Mouse (Mus musculus) urinary bladder, postnatal 10 days (tissue): ENCODE measurements around the gene Zfp771.

Experiments
- DNase-seq: peaks from one replicate; pipeline ENCODE4 v3.0.0; 2022; ENCODE audit warnings: low spot score

The Zfp771 gene

GRCm38 (mm10) chr7:127243870-127244657, at the start of gene Zfp771:
Gene Zfp771 (plus strand): TSS chr7:127244274.
- DNase-seq = peak; percentile 76

DNA sequence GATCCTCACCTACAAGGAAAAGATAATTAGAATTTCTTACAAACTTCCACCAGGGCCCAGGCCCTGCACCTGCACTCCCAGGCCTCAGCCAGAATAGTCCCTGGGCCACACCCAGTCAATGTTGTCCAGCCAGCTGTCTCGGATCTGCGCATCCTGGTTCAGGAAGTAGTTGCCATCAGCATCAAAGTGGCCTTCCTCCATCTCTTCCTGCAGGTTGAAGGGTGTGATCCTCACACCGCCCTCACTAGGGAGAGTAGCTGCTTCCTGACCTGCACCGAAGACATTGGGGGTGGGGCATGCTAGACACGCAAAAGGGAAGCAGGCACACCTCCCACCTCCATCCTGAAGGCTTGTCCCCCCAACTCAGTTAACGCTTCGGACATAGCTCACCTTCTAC, 49.4 kb upstream of the Zfp771 start:
- no peak for DNase-seq

DNA sequence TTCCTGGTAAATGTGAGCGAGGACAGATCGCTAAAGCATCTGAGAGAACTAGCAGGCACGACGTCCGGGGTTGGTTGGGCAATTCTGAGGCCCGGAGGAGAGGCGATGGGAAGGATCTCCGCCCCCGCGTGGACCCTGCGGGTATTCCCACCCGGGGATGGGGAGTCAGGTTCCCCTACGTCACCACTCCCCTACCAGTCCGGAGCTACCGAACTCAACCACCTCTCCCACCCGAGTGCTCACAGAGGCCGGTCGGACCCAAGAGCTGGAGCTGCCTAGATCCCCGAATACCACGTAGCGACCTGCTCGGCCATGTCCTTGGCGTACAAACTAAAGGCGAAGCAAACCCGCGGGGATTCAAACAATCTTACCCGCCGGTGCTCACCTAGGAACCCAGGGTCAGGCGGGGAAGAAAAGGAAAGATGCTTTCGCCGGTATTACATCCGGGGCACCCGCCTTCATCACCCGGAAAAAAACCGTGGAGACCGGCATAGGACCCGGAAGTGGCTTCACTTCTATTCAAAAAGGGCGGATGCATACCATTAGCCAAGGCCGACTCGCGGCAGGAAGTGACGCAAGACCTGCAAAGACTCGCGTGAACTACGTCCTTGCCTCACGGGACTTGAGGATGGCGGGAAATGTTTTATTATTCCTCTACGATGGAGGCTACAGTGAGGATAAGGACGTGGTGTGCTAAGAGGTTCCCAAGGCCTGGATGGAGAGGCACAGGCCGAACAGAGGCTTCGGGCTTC, 48.4 kb upstream of the Zfp771 start, which contains the start of gene Cd2bp2:
TSS of gene Cd2bp2 (minus strand) at position 507 of the 752 bp plus-strand sequence.
- peak; percentile 84 for DNase-seq

DNA sequence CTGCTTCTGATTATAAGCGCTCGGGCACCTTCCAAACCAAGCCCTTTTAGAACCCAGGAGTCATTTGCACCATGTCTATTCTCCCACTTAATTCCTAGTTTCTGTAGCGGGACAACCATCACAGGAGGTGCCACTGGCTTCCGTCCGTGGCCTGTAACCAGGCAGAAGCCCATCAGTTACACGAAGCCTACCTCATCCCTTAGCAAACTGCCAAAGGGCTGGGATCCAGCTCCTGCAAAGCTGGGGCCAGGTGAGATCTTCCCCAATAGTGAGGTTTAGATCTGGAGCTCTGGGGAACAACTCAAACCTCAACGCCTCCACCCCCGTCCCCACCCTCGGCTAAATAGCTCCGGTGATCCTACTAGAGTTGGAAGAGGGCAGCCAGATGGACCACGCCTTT, 47.6 kb upstream of the Zfp771 start:
- DNase-seq = no peak

DNA sequence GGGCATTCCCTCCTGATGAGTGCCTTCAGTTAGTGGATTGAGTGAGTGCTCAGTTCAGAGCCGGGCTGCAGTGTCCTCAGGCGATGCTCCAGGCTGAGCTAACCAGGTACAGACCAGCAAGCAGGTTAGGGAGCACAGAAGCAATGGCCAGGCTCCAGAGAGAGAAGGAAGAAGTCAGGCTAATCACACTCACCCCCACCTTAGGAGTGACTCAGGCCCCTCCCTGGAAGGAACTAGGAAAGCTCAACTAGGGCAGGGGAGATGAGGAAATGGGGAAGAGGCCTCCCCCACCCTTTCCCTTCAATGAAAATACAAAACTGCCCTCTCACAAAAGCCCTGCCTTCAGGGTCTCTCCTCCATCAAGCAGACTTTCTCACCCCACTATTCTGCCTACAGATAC, 37.5 kb upstream of the Zfp771 start:
- DNase-seq = no peak

DNA sequence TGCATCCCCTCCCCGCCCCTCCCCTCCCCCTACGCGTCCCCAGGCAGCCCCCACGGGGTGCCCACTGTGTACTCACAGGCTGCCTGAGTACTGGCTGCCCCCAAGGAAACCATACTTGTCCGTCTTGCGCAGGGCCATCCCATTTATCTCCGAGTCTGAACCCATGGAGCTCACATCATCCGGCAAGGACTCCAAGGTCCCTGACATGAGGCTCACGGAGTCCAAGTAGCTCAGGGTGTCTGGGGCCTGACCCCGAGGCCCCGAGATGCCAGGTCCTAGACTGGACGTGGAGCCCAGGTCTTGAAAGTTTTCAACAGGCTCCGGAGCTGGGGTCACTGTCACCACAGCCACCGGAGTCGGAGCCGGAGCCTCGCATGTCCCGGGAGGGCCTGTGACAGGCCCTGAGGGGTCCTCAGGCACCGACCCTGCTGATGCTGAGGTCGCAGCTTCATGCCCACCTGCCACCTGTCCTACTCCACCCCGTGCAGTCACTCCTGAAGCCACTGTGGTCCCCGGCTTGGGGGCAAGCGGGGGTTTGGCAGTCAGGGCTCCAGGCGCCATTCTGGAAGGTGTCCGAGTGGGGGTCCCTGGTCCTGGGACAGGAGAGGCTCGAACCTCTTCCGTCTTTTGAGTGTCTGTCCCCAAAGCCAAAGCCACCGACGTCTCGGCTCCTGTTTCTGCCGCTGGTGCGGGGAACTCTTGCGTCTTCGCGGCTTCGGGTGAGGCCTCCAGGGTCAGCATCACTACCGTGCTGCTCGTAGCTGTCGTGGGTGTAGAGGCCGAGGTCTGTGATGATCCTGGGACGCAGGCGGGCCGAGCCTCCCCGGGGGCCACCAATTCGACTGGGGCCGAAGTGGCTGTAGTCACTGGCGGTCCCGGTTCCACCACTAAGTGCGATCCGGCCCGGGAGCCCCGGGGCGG, 36.4 kb upstream of the Zfp771 start:
- DNase-seq = no peak

DNA sequence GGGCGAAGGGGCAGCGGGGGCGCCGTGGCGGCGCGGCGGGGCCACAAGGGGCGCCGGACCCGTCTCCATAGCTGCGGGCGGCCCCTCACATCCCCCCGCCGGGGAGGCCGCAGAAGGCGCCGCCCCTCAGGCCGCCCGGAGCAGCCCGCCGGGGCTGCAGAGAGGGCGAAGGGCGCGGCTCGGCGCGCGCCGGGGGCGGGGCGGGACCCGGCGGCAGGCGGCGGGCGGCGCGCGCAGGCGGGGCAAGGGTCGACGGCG, 35.9 kb upstream of the Zfp771 start, which contains the start of gene Tbc1d10b:
TSS of gene Tbc1d10b (minus strand) at position 174 of the 258 bp plus-strand sequence.
- DNase-seq = no peak

DNA sequence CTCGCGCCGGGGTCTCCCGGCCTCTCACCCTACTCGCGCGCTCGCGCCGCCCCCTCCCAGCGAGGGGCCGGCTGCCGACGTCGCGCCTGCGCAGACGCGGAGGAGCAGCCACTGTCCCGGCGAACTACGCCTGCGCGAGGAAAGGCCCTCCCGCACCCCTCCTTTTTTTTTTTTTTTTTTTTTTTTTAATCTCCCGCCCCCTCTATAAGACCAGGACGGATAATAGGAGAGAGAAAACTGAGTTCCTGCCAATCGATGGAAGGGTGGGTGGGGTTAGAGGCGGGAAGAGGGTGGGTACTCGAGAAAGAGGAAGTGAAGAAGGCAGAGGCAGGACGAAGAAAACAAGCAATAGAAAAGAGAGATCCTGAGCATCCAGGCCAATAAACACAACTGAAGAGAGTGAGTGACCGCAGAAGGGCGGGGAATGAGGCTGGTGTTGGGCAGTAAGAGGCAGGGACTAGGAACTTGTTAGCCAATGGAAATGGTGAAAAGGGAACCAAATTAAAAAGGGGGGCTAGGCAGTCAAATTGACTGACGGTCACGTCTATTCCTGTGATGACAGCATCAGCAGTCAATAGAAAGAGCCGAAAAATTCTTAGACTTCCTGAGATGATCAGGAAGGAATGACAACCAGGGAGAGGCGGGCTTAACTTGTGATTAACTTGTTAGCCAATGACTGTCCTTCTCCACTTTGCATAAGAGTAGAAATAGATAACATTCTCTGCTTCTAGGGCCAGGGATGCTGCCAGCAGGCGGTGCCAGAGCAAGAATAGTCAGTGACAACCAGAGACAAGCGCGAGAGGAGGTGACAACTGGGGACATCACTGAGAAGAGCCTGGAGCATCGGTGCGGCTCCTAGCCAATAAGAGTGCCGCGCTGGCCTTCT, 35.3 kb upstream of the Zfp771 start, which contains the start of gene Mylpf:
TSS of gene Mylpf (plus strand) at position 338 of the 886 bp plus-strand sequence.
- DNase-seq = peak; percentile 67

- no peak for DNase-seq
Measured at GRCm38 (mm10) chr7:127209851-127210250, 34.2 kb upstream of the Zfp771 start.

DNA sequence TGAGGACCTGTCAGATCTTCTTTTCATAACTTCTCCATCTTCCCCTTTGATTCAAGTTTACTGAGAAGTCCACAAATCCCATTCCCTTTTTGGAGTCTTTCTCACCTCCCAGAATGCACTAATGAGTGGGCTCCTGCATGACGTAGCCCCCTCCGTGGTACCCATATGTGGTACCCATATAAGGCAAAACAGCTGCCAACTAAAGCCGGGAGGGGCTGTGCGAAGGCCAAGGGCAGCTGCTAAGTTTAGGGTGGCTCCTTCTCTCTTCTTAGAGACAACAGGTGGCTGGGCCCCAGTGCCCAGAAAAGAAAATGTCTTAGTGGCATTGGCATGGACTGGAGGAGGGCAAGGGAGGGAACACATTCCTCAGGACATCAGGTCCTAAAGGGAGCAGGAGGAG, 33.8 kb upstream of the Zfp771 start:
- DNase-seq = no peak

- no peak for DNase-seq
Measured at GRCm38 (mm10) chr7:127211014-127211745, 32.9 kb upstream of the Zfp771 start.

DNA sequence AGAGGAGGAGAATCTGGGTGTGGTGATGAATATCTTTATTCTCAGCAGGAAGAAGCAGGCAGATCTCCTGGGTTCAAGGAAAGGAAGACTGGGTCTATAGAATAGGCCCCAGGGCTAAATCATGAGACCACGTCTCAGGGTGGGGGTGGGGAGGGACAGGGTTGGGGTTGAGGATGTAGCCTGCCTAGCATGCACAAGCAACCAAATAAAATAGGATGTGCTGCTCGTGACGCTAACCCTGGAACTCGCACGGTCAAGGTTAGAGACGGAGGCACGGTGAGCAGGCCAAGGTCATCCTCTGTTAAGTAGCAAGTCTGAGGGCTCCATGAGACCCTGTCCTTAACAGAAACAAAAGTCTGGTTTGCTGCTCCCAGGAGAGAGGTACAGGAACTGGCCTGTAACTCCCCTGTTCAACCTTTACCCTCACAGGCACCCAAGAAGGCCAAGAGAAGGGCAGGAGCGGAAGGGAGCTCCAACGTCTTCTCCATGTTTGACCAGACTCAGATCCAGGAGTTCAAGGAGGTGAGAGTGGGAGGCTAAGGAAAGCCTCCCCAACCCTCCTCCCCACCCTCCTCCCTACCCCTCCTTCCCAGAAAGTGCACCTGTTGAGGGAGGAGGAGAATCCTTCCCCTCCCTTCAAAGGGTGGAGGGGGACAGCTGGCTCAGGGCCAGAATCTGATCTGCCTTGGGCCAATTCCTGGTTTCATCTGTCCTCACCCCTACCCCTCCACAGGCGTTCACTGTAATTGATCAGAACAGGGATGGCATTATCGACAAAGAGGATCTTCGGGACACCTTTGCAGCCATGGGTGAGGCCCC, 31.4 kb upstream of the Zfp771 start:
- no peak for DNase-seq

DNA sequence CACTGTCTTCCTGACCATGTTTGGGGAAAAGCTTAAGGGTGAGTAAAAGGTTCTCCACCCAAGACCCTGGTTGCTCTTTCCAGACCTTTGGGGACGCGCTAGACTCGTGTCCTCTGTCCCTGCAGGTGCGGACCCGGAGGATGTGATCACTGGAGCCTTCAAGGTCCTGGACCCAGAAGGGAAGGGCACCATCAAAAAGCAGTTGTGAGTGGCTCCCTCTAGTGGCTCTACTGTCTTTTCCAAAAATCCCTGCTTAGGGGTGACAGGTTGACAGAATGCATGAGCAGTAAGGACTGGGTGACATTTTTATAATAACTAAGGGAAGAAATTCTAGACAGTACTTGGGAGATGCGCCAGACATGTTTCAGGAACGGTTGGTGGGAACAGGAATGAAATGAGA, 30.6 kb upstream of the Zfp771 start:
- DNase-seq = no peak

GRCm38 (mm10) chr7:127213930-127214329, 30.1 kb upstream of the Zfp771 start:
- DNase-seq = no peak

GRCm38 (mm10) chr7:127214521-127214920, 29.6 kb upstream of the Zfp771 start:
- no peak for DNase-seq

DNA sequence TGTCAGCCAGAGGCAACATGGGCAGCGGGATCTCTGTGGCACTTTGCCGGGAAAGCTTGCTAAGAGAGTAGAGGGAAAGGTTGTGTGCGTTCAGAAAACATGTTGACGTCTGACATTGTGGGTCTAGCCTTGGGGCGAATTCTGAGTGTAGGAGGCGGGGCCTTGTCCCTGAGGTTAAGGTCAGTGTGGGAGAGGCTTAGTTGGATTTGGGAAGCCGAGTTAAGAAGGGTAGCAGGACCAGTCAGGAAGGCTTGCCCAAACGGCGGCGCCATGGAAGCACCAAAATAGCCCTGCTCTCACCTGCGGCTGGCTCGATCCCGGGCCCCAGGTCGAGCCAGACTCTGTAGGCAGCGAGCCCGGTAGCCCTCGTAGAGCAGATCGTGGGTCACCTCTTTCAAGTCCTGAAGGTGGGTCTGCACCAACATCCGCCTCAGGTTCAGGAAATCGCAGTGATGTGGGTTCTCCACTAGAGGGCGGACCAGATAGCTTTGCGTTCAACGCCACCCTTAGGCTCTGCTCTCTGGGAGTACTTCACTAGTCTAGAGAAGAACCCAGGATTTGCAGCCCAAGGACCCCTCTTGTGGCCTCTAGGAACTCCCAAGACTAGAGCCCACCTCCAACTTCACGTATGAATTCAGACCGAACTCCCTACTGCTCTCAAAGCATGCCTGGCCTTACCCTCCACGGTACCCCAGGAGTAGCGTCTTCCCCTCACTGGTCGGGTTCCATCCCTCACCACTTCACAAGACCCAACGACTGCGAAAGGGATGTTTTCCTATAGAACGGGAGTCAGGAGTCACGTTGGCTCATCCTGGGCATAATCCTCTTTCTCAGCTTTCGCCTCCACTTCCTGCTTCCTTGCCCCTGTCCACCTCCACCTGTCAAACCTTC, 28.8 kb upstream of the Zfp771 start:
- no peak for DNase-seq

GRCm38 (mm10) chr7:127216307-127216706, 27.8 kb upstream of the Zfp771 start:
- no peak for DNase-seq

DNA sequence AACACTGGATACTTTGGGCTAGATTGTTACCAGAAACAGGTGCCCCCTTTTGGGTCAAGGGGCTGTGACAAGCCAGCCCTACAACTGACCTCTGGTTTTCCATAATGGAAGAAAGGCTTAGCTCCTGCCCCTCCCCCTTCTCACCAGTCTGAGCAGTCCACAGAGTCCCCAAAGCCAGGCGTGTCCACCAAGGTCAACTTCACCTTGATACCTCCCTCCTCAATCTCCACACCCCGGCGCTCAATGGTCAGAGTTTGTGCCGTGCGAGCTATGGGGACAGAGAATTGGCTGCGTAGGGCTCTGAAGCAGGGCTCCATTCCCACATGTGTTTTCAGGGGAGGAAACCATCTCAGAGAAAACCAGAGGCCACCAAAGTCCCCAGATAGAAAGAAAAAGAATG, 26.6 kb upstream of the Zfp771 start:
- no peak for DNase-seq
